Mouse (Mus musculus): ENCODE data around the gene Gja5.

The Gja5 gene

DNA sequence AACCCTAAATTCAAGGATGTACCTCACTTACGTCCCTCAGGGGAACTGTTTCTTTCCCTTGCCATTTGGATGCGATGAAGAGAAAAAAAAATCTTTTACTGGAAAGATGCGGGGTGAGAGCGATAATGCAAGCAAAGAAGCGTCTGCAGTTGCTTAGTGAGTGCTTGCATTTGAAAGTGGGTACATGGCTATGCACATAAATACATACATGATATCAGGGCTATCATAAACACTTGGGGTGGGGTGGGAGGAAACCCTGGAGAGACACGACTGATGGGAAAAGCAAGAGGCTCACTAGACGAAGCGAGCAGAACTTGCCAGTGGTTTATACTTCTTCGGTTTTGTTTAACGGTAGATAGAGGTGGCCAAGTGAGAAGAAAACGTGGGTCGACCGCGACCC is at the start of gene Gja5:
Gene Gja5, plus strand, starts transcription at position 301 of the 400 bp plus-strand sequence.
- DNase-seq: no peak

DNA sequence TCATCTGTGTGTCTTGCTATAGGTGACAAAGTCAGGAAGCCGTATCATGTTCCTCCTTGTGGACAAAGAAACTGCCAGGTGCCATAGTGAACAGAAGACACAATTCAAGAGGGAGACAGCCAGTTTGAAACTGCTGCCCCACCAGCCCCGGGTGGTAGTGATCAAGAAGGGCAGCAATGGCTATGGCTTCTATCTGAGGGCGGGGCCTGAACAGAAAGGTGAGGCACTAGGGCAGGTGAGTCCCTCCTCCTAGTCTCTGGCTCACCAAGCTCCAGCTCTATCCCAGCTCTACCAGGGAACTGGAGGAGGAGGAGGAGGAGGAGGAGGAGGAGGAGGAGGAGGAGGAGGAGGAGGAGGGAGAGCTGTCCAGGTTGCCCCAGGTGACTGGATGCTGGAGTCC is 48.7 kb upstream of the Gja5 start:
- DNase-seq: no peak

DNA sequence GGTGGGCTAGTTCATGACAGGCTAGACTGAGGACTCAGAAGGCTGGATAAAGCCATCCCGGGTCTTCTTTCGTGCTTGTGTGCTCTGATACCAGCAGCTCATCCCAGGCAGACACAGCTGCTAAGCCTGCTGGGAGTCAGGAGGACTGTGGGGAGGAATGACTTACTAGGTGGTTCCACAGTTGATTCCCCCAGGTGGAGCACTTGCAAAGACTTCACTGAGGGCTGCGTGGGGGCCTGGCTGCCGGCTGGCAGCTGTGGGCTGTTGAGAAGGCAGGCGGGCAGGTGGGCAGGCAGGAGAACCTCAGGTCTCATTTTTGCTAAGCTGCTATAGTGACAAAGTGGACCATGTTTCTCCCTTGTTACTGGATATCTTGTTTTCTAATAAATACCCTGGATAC is 44.0 kb upstream of the Gja5 start:
- no peak for DNase-seq

DNA sequence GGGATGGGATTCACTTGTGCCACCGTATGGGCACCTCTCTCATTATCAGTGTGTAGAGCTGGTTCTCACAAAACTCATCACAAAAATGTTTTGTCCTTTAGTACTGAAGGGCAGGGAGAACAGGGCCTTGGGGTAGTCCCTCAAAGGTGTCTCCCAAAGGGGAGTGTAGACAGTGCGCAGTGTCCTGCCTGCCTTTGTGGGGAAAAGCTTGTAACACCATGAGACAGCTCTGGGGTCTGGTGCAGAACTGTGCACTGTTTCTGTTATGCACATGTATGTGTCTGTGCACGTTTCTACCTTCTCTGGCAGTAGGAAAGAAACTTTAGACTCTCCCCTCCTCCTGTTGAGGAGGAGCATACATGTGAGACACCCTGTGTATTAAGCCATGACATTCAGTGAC is 36.6 kb upstream of the Gja5 start:
- no peak for DNase-seq

DNA sequence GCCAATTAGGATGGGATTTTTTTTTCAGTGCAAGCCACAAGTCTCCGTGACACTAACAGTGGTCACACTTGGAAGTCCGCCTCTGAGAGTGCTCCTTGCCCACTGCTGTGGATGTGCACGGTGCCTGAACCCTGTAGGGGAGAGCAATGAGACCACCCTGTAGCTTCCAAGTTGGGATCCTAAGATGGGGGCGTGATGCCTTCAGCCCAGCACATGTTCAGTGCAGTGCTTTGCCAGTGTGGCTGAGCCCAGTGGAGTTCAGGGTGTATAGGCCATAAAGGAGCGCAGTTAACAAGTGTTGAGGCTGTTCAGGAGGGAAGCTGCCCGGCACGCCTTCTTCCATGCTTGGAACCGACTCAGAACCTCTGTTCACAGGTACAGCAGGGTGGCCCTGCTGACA is 35.9 kb upstream of the Gja5 start:
- no peak for DNase-seq

DNA sequence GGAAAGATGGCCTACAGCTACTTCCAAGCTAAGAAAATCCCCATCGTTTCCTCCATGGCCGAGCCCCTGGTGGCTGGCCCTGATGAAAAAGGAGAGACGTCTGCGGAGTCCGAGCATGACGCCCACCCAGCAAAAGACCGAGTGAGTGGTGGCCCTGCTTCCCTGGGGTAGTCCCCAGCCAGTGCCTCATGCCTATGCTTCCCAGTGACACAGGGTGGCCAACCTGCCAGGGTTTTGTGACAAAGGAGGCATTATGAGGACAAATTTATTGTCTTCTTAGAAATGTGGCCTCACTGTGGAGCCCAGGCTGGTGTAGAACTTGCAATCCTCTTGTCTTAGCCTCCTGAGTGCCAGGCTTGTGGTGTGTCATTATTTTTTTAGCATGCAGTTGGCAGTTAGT is 35.4 kb upstream of the Gja5 start:
- no peak for DNase-seq

DNA sequence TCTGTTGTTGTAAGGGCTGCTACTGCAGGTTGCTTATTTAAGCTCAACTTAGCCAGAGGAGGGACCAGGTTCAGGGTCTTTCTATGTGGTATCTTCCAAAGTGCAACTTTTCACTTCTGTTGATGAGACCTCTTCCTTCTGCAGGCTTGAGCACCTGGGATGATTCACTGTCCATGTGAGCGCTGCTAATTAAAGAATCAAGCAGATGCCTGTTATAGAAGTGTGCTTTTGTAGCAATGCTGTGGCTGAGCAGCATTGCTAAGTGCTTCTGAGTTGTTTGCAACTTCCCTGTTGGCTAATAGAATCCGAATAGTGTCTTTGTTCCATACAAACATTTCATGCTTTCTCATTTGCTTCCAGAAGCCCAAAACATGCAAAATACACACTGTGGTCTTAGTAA is 34.2 kb upstream of the Gja5 start:
- DNase-seq: no peak

DNA sequence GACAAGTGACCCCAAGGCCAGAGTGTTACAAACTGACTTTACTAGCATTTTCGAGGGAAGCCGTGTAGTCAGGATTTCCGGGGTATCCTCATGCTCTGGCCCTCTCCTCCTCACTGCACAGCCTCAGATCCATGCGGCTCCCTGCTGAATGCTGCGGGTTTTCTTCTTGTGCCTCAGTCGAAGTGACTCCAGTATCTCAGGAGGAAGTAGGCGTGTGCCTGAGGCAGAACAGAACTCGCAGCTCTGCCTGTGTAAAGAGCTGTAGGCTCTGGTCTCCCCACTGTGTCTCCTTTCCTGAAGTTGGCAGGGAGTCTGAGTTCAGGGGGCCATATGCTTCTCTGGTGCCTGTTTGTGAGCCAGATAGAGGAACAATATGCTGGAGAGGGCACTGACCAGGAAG is 33.4 kb upstream of the Gja5 start:
- DNase-seq: no peak

DNA sequence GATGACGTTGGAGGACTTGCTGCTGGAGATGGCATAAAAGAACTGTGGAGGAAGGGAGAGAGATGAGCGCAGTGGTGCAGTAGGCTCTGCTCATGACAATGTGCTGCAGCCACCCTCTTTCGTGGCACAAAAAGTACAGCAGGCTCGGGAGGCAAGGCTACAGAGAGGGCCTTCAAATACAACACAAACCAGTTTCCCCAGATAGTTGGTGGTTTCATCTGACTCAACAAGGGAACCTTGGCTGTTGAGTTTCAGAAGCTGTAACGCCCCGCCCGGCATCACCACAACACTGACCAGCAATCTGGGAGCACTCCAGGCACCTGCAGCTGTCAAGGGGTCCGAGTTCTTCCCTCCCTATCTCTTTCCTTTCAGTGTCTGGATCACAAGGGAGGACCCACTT is 32.0 kb upstream of the Gja5 start:
- DNase-seq: no peak

DNA sequence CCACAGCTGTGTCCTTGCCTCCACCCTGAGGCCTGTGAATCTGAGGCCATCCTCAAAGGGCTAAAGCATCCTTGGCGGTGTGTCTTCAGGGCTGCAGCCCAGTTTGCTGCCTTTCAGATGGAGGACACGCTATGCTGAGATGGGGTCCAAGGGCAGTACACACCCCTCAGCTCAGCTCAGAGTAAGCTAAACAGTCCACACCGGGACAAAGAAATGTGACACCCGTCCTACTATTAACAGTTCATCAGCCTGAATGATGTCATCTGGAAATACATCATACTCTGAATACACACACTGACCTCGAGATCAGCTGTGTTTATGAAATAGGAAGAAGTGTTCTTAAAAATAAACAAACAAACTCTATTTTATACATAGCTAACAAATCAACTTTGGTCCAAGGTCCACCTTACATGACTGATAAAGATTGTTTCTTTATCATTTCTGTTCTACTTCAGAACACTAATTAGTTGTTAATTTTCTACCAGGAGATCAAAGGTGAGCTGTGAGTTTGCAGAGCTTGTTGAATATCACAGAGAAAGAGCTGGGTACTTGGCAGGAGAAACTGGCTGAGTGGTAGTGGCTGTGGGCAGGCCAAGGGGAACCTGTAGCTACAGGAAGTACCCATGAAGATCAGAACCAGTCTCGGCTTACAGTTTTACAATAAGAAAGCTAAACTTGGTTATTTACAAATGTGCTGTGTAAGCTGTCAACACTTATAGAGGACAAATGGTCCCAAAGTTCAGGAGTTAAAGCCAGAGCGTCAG is 29.5 kb upstream of the Gja5 start:
- peak; percentile 45 to 71 for DNase-seq

DNA sequence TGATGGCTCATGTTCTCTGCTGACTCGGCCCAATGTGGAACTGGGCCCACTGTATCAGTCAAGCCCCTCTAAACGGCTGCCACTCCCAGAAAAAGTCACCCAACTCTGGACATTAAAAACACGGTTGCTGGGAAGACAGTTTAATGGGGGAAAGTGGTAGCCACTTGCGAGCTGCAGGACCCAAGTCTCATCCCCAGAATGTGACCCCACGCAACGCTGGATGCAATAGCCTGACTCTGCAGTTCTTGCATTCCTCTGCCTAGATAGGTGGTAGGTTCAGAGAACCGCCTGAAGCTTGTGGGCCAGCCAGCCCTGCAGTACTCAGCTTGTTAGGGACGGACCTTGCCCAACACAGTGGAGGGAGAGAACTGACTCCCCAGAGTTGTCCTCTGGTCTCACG is 25.0 kb upstream of the Gja5 start:
- peak in 1 of 2 experiments; percentile 47 for DNase-seq

DNA sequence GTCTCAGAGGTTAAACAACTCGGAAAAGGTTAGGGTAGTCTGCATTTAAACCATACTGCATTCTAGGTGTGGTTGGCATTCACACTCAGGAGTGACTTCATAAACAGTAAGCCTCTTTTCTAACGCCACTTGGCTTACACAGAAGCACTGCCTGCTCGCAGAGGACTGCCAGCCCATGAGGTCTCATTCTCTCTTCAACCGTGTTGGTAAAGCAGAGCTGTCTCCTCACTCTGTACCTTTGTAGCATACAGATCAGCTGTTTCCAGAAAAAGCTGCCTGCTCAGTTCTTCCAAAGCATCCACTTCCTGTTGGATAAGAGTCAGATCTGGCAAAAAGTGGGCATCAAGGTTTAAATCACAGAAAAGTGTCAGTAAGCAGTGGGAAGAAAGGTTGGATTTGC is 24.1 kb upstream of the Gja5 start:
- DNase-seq: no peak

DNA sequence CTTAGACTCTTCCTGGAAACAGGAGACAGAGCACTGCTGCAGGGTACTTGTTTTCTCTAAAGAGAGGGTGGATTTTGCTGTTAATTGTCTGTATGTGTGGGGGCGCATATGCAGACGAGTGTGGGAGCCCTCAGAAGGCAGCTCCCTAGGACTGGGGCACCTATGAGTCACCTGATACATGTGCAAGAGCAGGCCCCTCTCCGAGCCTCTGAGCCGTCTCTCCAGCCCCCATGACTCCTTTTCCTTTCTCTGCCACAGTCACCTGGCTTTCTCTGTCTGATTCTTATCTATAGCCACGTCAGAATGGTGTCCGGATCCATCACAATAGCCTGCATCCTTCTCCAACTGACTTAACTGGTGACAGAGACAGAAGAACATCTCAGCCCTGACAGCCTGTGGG is 22.9 kb upstream of the Gja5 start:
- DNase-seq: no peak

DNA sequence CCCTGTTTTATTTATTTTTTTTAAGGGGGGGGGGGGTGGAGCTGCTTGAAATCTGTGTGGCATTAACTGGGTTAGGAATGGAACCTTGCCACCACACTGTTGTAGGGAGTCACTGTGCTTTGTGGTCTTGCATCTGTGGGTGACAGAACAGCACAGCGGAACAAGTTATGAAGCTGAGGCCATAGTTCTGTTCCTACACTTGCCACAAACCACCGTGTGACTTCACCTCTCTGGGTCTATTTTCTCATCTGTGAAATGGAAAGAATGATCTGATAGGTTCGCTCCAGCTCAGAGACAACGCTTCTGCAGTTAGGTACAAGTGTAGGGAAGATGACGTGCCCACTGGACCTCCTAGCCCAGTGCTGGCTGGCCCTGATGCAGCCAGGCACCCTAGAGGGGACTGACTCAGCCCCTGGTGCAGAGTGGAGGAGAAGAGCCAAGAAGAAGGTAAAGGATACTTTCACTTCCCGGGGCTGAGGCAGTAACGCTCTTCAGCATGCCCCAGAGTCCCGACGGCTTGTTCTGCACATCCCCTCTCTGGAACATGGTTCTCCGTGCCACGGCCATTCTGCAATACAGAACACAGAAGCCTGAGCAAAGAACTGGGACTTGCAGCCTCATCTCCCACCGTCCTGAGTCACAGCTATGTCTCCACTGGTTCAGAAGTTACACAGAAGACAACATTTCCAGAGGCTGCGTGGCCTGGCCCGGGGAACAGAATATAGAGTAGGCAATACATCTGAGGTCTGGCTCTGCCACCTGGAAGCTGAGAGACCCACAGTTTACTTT is 22.2 kb upstream of the Gja5 start:
- DNase-seq: no peak

DNA sequence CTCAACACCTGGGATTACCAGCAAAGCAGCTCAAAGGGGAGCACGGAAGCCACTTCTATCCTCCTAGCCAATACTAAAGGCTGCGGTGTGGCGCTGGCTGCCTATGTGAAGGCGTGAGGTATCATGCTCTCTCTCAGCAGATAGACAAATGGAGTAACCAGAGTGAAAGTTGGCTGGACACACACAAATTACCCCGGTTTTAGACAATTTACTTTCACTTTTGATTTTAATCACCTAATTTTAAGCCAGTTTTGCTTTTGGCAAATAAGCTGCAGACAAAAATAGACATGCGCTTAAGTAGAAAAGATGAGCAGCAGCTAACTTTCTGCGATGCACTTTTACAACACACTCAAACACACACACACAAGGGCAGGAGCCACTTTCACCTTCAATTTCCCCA is 20.8 kb upstream of the Gja5 start:
- no peak for DNase-seq

DNA sequence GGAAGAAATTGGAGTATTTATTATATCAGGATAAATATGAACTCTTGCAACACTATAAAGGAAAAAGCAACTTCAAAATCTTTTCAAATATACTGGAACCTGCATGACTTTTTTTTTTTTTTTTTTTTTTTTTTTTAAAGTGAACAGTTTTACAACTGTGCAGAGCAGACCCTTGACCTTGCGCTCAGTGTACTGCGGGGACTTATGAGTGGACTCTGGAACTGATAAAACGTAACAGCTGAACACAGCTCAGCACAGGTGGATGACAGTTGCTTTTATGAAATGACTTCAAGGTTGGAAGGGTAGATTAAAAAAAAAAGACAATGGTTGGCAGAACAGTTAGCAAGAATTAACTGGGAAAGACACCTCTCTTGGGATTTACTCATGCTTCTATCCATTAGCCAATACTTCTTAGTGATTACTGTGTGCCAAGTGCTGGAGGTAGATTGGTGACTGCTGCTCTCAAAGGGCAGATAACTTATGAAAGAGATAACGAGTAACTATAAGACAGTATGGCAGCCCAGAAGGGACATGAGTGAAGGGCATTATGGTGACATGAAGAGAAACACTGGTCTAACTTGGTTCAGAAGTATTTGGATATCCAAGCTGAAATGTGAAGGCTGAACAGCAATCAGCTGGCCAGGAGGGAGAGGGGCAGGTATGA is 2.0 kb upstream of the Gja5 start:
- peak; percentile 9 to 11 for DNase-seq

DNA sequence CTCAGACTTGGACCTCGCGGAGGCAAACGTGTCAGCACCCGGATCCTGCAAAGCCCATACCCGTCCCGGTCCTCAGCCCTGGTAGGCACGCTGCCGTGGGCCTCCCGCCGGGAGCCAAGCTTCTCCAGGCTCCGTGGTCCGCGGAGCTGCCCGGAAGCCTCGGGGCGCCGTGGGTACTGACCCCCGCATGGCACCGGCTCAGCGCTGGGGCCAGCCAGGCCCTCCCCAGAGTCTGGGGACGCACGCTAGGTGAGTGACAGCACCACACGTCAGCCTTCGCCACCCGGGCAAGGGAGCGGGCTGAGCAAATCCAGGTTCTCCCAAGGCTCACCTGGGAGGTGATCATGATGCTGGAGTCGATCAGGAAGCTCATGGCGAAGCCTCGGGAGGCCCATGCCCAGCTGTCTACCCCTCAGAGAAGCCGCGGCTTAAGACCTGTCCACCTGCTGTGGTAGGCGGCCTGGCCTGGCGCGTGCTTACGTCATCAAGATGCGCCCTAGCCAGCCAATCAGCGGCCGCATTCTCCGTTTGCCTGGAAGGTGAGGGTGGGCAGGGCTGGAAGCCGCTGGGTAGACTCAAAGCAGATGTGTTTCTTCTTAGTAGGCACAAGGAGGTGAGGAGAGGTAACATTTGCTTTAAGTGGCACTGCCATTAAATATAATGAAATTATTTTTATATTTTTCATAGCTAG is 503 bp downstream of the Gja5 start, which contains the start of gene Gpr89:
Gene Gpr89, minus strand, starts transcription at position 496 of the 691 bp plus-strand sequence.
- DNase-seq: peak; percentile 97

DNA sequence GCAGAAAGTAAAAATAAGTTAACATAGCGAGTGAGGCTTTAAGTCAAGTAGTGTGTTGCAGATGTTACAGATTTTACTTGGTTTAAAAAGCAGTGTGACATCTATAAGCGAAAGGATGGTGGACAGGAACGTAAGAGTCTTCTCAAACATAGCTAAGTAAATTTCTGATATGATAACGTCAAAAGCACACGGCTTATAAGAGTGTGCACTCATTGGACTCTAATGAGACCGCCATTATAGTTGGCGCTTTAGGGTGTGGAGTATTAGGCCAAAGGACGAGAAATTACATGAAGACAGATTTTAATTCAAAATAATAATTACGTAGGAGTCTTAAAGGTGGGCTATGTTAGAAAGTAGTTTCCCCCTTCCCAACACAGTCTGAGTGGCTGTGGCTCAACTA is 1.1 kb downstream of the Gja5 start:
- no peak for DNase-seq

DNA sequence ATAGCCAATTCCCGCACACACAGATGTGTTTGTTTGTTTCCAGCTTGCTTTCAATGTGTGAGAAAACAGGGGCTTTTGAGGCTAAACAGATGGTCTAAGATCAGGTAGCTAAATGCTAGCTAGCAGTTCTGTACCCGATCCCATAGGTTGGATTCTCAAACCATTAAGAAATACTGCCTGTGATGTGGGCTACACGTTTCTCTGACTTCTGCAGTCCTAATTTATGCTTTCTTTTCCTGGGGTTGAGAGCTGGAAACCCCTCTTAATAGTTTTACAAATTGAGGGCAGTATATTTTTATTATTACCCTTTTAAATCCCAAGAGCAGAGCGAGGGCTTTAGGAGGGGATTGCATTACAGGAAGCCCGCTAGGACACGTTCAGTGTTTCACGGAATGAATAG is 16.5 kb downstream of the Gja5 start:
- no peak for DNase-seq

DNA sequence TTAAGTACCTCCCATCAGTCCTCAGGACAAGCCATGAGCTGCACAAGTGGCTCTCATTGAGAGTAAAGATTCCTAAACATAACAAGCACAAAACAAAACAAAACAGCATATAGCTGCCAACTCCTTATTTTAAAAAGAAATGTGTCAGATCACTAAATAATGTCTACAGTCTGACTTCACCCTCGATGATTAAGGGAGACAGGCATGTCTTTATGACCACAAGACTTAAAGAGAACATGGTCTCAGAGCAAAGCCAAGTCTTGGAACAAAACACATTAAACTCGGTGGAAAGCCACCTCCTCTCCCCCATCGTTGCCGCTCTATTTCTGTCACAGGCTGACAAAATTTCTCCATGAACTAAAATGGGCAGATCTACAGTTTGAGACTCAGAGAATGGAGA is 20.1 kb downstream of the Gja5 start:
- DNase-seq: no peak

DNA sequence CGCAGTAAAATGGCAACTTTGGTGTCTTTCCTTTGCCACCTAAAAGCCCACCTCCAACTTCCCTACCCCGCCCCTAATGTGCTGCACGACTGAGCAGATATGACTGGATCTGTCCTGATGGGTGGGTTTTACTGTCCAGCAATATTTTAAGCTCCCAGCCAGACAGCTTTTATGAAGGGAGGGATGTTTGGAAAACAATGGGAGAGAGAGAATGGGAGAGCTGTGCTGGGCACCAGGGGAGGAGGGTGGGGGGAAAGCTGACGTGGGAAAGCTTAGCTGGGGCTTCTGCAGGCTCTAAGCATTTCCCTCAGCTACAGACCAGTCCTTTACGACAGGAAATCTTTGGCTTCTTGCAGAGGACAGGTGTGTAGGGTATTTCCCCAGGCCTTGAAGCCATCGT is 21.4 kb downstream of the Gja5 start, which contains the start of gene Gja8:
Gene Gja8, minus strand, starts transcription at position 101 of the 400 bp plus-strand sequence.
- no peak for DNase-seq

DNA sequence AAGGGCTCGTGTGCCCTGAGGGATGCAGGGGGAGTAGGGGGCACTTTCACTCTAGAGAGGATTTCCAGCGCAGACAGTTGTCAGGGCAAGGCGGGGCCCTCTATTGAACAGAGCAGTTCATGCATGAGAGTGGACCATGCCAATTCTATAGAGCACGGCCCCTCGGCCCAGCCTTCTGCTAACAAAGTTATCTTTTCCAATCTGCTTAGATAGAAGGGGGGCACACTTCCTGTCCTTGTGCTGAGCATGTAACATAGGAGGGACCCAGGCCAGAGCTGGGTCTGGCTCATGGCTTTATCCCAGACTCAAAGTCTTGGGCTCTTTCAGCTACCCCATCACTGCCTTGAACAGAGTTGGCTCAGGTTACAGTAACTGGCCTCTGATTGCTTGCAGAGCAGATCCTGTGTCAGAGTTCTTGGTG is 26.8 kb downstream of the Gja5 start:
- no peak for DNase-seq

DNA sequence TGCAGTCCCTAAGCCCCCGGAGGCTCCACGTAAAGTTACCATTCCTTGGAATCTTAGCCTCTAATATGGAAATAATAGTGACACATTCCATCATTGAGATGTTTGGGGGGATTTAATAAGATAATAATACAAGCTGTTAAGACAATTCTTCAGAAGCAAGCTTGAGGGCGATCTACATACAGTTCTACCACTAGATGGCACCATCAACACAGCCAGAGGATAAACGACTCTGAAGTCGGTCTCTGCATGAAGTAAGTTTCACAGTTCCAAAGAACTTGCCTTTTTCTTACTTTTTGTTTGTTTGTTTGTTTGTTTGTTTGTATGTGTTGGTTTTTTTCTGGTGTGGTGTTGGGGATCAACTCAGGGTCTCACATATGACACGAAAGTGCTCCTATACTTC is 31.7 kb downstream of the Gja5 start:
- peak; percentile 26 to 33 for DNase-seq
